Mouse (Mus musculus) liver, adult 2 months (tissue): ENCODE data around the gene Zfp580. TPM values are rescaled to one million over a fixed set of nuclear protein-coding genes. Genes with fewer than 3 reads are reported as not detected.
A peak's percentile ranks its signal among the peaks of the same experiment; 100 is the strongest.

ENCODE experiments used
- DNase-seq: peaks from one replicate; pipeline ENCODE4 v3.0.0-alpha.2; 2011; ENCODE audit warnings: low read depth, low spot score; ENCODE audit errors: extremely low read depth
- H3K27ac ChIP-seq: fragments of 200-500 bp; replicated peaks from 2 replicates; pipeline ENCODE4 v1.5.1; 2012; ENCODE audit warnings: low read depth, mild to moderate bottlenecking, control low read depth, inconsistent platforms, low read length; ENCODE audit not compliant: insufficient read depth
- H3K27me3 ChIP-seq: fragments of 200-500 bp; 2 replicates; pipeline ENCODE4 v1.6.1; 2012; ENCODE audit warnings: mild to moderate bottlenecking, moderate library complexity, low read length, inconsistent platforms; ENCODE audit not compliant: control insufficient read depth, insufficient read depth
- H3K36me3 ChIP-seq: fragments of 200-500 bp; 2 replicates; pipeline ENCODE4 v1.6.1; 2012; ENCODE audit warnings: low read length, inconsistent platforms; ENCODE audit not compliant: control insufficient read depth, insufficient read depth
- H3K4me1 ChIP-seq: fragments of 200-500 bp; 2 replicates; pipeline ENCODE4 v1.6.1; 2011; ENCODE audit warnings: low read length; ENCODE audit not compliant: control insufficient read depth, insufficient read depth
- H3K4me3 ChIP-seq: fragments of 200-500 bp; 2 replicates; pipeline ENCODE4 v1.5.1; 2011; ENCODE audit warnings: low read depth, mild to moderate bottlenecking, control low read depth, low read length, moderate library complexity; ENCODE audit not compliant: insufficient read depth
- H3K79me2 ChIP-seq: fragments of 200-500 bp; 2 replicates; pipeline ENCODE4 v1.6.1; 2012; ENCODE audit warnings: inconsistent platforms, mild to moderate bottlenecking, low read length, moderate library complexity; ENCODE audit not compliant: control insufficient read depth, insufficient read depth
- H3K9ac ChIP-seq: fragments of 200-500 bp; 2 replicates; pipeline ENCODE4 v1.6.1; 2012; ENCODE audit warnings: low read depth, mild to moderate bottlenecking, control low read depth, inconsistent platforms, low read length
- CTCF ChIP-seq: fragments of 200-500 bp; IDR thresholded peaks from 2 replicates; pipeline ENCODE4 v1.5.1; 2011; ENCODE audit warnings: low read depth, low read length, control low read depth
- POLR2A ChIP-seq: fragments of 200-500 bp; IDR thresholded peaks from 2 replicates; pipeline ENCODE4 v1.6.1; 2011; ENCODE audit warnings: low read length, control low read depth; ENCODE audit not compliant: insufficient read depth; ENCODE audit errors: extremely low read depth
- WGBS: fragments of 180-500 bp; shearing (Covaris S2); methylation state at CpG from one replicate; pipeline ENCODE4 v1.1.7; 2018; 5-methylcytosine and 5-hydroxymethylcytosine counted together
- polyA plus RNA-seq: library from polyadenylated mRNA; depleted of rRNA; stranded (reverse); fragments of >200 nt; gene quantifications from 2 replicates; pipeline ENCODE4 v1.2.3, GENCODE M21; 2012
- total RNA-seq: library from RNA; depleted of rRNA; stranded (reverse); fragments of >200 nt; gene quantifications from 2 replicates; pipeline ENCODE4 v1.2.3, GENCODE M21; 2014

Gene Zfp580
- total and polyA plus RNA-seq, 2 experiments: 0.18 to 1.9 TPM

GRCm38 (mm10) chr7:5037467-5037866 is 13.9 kb upstream of the Zfp580 start:
- H3K27ac ChIP-seq: no peak overlapping the region
- no peaks in the 10 kb centered on the region for H3K27me3 ChIP-seq
- H3K4me1 ChIP-seq: peaks cover 2% of the 10 kb centered on the region
- WGBS: 66% methylated on average over 8 of the region's 8 CpGs
- no peak overlapping the region for H3K9ac ChIP-seq
- H3K36me3 ChIP-seq: no peaks in the 10 kb centered on the region
- TF ChIP-seq POLR2A (no peak), CTCF (no peak)
- H3K79me2 ChIP-seq: no peaks in the 10 kb centered on the region
- H3K4me3 ChIP-seq: no peak overlapping the region
- DNase-seq: no peak

DNA sequence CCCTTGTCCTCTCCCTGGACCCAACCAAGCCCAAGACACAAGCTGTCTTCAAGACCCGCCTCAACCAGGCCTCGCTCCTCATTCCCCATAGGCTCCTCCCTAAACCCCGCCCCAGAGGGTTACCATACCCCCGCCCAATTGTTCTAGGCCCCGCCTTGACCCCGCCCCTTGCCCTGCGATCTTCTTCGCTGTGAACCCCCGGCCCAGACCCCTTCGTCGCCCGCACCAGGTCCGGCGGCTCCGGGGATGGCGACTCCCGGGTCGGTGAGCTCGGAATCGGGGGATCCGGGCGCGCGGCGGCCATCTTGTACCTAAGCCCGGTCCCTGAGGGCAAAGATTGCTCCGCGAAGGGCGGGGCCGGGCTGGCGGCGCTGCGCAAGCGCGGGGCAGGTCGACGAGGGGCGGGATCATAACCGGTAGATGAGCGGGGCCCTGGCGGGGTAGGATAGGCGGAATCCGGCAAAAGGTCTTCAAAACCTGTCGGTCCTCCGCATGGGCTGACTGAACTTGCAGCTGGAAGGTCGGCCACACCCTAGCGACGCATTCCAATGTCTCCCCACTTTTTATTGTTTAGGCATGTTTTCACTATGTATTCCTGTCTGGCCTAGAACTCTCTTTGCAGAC is 13.1 kb upstream of the Zfp580 start, which contains the start of gene Zfp784:
Gene Zfp784 (minus strand): TSS at position 338 of the 624 bp plus-strand sequence.
- H3K4me1 ChIP-seq: peaks cover 2% of the 10 kb centered on the region
- H3K9ac ChIP-seq: peak within 1 kb of the TSS; percentile 92
- no peaks in the 10 kb centered on the region for H3K27me3 ChIP-seq
- no peak for TF ChIP-seq CTCF
- TF ChIP-seq POLR2A: peak; percentile 67; the same call in 1 of the 2 replicates
- peak; percentile 72 for DNase-seq
- H3K36me3 ChIP-seq: no peaks in the 10 kb centered on the region
- H3K79me2 ChIP-seq: no peaks in the 10 kb centered on the region
- H3K4me3 ChIP-seq: peak within 1 kb of the TSS; percentile 79
- under 1% methylated on average over 48 of the region's 48 CpGs for WGBS
- peak within 1 kb of the TSS; percentile 94 for H3K27ac ChIP-seq

DNA sequence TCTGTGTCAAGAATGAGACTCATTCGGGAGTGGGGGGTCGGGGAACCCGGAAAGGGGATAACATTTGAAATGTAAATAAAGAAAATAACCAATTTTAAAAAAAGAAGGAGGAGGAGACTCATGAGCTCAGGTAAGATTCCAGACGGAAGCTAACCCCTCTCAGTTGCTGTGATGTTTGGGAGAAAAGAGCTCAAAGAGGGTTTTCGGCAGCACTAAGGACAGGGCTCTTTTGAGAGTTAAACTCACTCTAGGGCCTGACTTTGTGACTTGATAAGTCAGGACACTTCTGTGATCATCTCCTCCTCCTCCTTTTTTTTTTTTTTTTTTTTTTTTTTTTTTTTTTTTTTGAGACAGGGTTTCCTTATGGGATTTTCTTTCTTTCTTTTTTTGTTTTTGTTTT is 12.4 kb upstream of the Zfp580 start:
- no peak overlapping the region for H3K27ac ChIP-seq

DNA sequence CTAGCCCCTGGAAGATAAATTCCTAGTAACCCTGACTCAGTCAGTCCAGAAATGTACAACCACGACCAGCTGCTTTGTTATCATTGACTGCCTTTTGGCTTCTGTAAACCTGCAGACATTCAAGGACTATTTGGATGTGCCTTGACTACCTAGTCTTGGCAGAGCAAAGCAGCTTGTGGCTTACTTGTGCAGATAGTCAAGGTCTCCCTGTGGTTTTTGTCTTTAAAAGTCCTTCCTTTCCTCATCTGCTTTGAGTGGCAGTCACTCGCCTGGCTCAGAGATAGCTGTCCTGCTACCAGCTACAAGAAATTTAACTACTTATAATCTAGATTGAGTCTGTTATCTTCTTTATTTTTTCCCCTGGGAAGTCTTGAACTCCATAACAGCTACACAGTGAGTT is 6.4 kb upstream of the Zfp580 start:
- no peaks in the 10 kb centered on the region for H3K27me3 ChIP-seq
- no peaks in the 10 kb centered on the region for H3K79me2 ChIP-seq
- H3K27ac ChIP-seq: no peak overlapping the region
- H3K9ac ChIP-seq: no peak overlapping the region
- no peaks in the 10 kb centered on the region for H3K4me1 ChIP-seq
- H3K4me3 ChIP-seq: no peak overlapping the region
- H3K36me3 ChIP-seq: no peaks in the 10 kb centered on the region
- no peak for DNase-seq
- TF ChIP-seq POLR2A (no peak), CTCF (no peak)
- WGBS: 70% methylated on average over 2 of the region's 2 CpGs

More for the DNA sequence above, 12.4 kb upstream of the Zfp580 start:
- WGBS: 28% methylated on average over 5 of the region's 5 CpGs
- DNase-seq: no peak
- TF ChIP-seq POLR2A (no peak), CTCF (no peak)
- Histone ChIP-seq H3K4me3 (no peak overlapping the region; the same call in none of the 2 replicates), H3K27me3 (no peaks in the 10 kb centered on the region), H3K4me1 (peaks cover 2% of the 10 kb centered on the region), H3K36me3 (no peaks in the 10 kb centered on the region), H3K9ac (no peak overlapping the region), H3K79me2 (no peaks in the 10 kb centered on the region)

DNA sequence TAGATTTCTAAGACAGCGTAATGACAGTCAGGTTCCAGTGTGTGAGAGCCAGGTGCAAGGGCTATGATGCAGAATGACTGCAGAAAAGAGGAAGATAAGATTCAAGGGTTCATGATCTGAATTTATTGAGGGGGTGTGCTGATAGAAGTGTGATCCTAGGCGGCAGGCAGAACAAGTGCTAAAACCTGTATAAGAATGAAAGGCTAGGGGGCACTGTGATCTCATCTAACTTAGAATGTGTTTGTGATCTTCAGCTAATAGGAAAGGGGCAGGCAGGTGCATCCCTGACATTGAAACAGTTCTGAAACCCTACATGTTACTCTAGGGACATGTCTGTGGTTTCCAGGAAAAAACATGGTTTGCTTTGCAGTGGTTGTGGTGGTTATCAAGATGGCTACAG is 5.2 kb upstream of the Zfp580 start:
- Histone ChIP-seq H3K79me2 (no peaks in the 10 kb centered on the region), H3K4me1 (no peaks in the 10 kb centered on the region), H3K4me3 (no peak overlapping the region), H3K27ac (no peak overlapping the region), H3K27me3 (no peaks in the 10 kb centered on the region), H3K36me3 (no peaks in the 10 kb centered on the region), H3K9ac (no peak overlapping the region)
- no peak for DNase-seq
- TF ChIP-seq CTCF (no peak), POLR2A (no peak)
- 76% methylated on average over 2 of the region's 2 CpGs for WGBS

DNA sequence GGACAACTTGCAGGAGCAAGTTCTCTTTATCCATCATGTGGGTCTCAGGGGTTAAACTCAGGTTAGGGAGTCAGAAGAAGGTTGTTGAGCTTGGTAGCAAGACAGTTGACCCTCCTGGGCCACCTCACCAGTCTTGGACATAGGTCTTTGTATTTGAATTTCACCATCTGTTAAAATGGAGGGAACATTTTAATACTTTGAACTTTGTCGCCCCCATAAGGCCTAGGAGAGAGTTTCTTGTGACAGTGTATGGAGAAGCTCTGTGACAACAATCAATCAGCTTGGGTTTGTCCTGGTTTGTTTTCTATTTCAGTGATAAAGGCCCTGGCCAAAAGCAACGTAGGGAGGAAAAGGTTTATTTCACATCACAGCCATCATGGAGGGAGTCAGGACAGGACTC is 4.0 kb upstream of the Zfp580 start:
- Histone ChIP-seq H3K4me3 (no peak overlapping the region), H3K79me2 (no peaks in the 10 kb centered on the region), H3K4me1 (peaks cover 3% of the 10 kb centered on the region), H3K27ac (no peak overlapping the region), H3K9ac (no peak overlapping the region), H3K36me3 (no peaks in the 10 kb centered on the region), H3K27me3 (no peaks in the 10 kb centered on the region)
- peak; percentile 47 for DNase-seq
- TF ChIP-seq CTCF (peak; percentile 31; the same call in 1 of the 2 replicates), POLR2A (no peak)
- WGBS: 7% methylated on average over 2 of the region's 2 CpGs
